ENCODE assay signal across 8 mouse cellular contexts in genomic region chr12:70825651-70826317, GRCm38 (mm10). TPM values are rescaled to one million over a fixed set of nuclear protein-coding genes. Genes with fewer than 3 reads are reported as not detected.
DNase-seq lines count a peak whose midpoint lies in the region; ATAC-seq lines count a peak whose summit lies in the region.

No protein-coding gene starts in this region.

- DNase-seq in kidney, postnatal 14 days, result no peak
- DNase-seq in MN1 (ENCODE audit: low spot score), result peak; percentile 72
- DNase-seq in heart, postnatal 4 days, result peak; percentile 68
- DNase-seq in natural killer cell, adult 2 months (ENCODE audit: low spot score in 2 of 2), result no peak

- peak overlapping the region; percentile 77 for H3K9ac ChIP-seq in kidney, embryonic 14.5 days (ENCODE audit: low read depth, low read length)
- H3K9ac ChIP-seq in embryonic facial prominence, embryonic 12.5 days, result peak overlapping the region; percentile 92
- peak overlapping the region; percentile 98 for H3K9ac ChIP-seq in limb, embryonic 13.5 days
- H3K9ac ChIP-seq in midbrain, embryonic 13.5 days (replicated peaks), result peak overlapping the region; percentile 78

- ATAC-seq in kidney, embryonic 14.5 days (ENCODE audit: low FRiP score, low TSS enrichment), result peak; percentile 68
- peak; percentile 31; the same call in 1 of the 2 replicates for ATAC-seq in embryonic facial prominence, embryonic 12.5 days (ENCODE audit: insufficient number of reproducible peaks, insufficient read depth, low FRiP score, low TSS enrichment)
- ATAC-seq in limb, embryonic 13.5 days (ENCODE audit: low FRiP score, low read depth), result peak; percentile 39
- peak; percentile 78 for ATAC-seq in midbrain, embryonic 13.5 days

- H3K36me3 ChIP-seq in kidney, embryonic 14.5 days (ENCODE audit: control insufficient read depth, insufficient read depth, low read length), result no peaks in the 10 kb centered on the region
- no peaks in the 10 kb centered on the region for H3K36me3 ChIP-seq in embryonic facial prominence, embryonic 12.5 days
- H3K36me3 ChIP-seq in limb, embryonic 13.5 days, result no peaks in the 10 kb centered on the region
- H3K36me3 ChIP-seq in midbrain, embryonic 13.5 days, result no peaks in the 10 kb centered on the region

- under 1% methylated on average over 42 of the region's 55 CpGs for WGBS in kidney, embryonic 14.5 days
- under 1% methylated on average over 54 of the region's 55 CpGs for WGBS in embryonic facial prominence, embryonic 12.5 days
- WGBS in limb, embryonic 13.5 days, result under 1% methylated on average over 50 of the region's 55 CpGs
- WGBS in midbrain, embryonic 13.5 days, result under 1% methylated on average over 55 of the region's 55 CpGs

- peak overlapping the region; percentile 97 for H3K27ac ChIP-seq in kidney, embryonic 14.5 days (ENCODE audit: low read depth, low read length)
- peak overlapping the region; percentile 99 for H3K27ac ChIP-seq in embryonic facial prominence, embryonic 12.5 days
- H3K27ac ChIP-seq in limb, embryonic 13.5 days, result peak overlapping the region; percentile 99
- peak overlapping the region; percentile 87 for H3K27ac ChIP-seq in midbrain, embryonic 13.5 days

- peak overlapping the region; percentile 59 for H3K4me3 ChIP-seq in kidney, embryonic 14.5 days (ENCODE audit: low read length)
- peak overlapping the region; percentile 89 for H3K4me3 ChIP-seq in embryonic facial prominence, embryonic 12.5 days
- H3K4me3 ChIP-seq in limb, embryonic 13.5 days, result peak overlapping the region; percentile 87
- peak overlapping the region; percentile 72 for H3K4me3 ChIP-seq in midbrain, embryonic 13.5 days (replicated peaks)

- H3K4me2 ChIP-seq in kidney, embryonic 14.5 days (replicated peaks; ENCODE audit: low read depth, low read length), result peak overlapping the region; percentile 78
- H3K4me2 ChIP-seq in embryonic facial prominence, embryonic 12.5 days (replicated peaks), result peak overlapping the region; percentile 76
- H3K4me2 ChIP-seq in limb, embryonic 13.5 days (replicated peaks), result peak overlapping the region; percentile 75
- H3K4me2 ChIP-seq in midbrain, embryonic 13.5 days (replicated peaks), result peak overlapping the region; percentile 85

- H3K9me3 ChIP-seq in kidney, embryonic 14.5 days (ENCODE audit: control insufficient read depth, low read length), result no peaks in the 10 kb centered on the region
- no peaks in the 10 kb centered on the region for H3K9me3 ChIP-seq in embryonic facial prominence, embryonic 12.5 days
- H3K9me3 ChIP-seq in limb, embryonic 13.5 days, result no peaks in the 10 kb centered on the region
- H3K9me3 ChIP-seq in midbrain, embryonic 13.5 days, result no peaks in the 10 kb centered on the region

- H3K4me1 ChIP-seq in kidney, embryonic 14.5 days (ENCODE audit: control insufficient read depth, insufficient read depth, low read length), result peaks cover 13% of the 10 kb centered on the region
- peaks cover 30% of the 10 kb centered on the region for H3K4me1 ChIP-seq in embryonic facial prominence, embryonic 12.5 days
- peaks cover 45% of the 10 kb centered on the region for H3K4me1 ChIP-seq in limb, embryonic 13.5 days
- H3K4me1 ChIP-seq in midbrain, embryonic 13.5 days (replicated peaks), result peaks cover 27% of the 10 kb centered on the region

- no peaks in the 10 kb centered on the region for H3K27me3 ChIP-seq in kidney, embryonic 14.5 days (ENCODE audit: control insufficient read depth, insufficient read depth, low read length)
- no peaks in the 10 kb centered on the region for H3K27me3 ChIP-seq in embryonic facial prominence, embryonic 12.5 days
- H3K27me3 ChIP-seq in limb, embryonic 13.5 days, result no peaks in the 10 kb centered on the region
- no peaks in the 10 kb centered on the region for H3K27me3 ChIP-seq in midbrain, embryonic 13.5 days

RNA-seq across cellular contexts. Expression of gene Frmd6, which starts 0.5 kb away (rescaled TPM):
- 10.8 and 17.4 TPM in 2 replicates for polyA plus RNA-seq in kidney, embryonic 14.5 days (2014; fragmentation: Nextera tagmentation; extraction: Ambion mirVana)
- 74.5 and 81.3 TPM in 2 replicates for polyA plus RNA-seq in embryonic facial prominence, embryonic 12.5 days (2016; fragmentation: Nextera tagmentation; extraction: Ambion mirVana)
- 10 to 100 TPM; 40.0 to 42.1 TPM for total RNA-seq in heart, postnatal 4 days (2021)
- polyA plus RNA-seq in limb, embryonic 13.5 days (2015; fragmentation: Nextera tagmentation; extraction: Ambion mirVana), result 60.7 and 68.6 TPM in 2 replicates
- polyA plus RNA-seq in midbrain, embryonic 13.5 days (2015; fragmentation: Nextera tagmentation; extraction: Ambion mirVana), result 7.4 and 7.7 TPM in 2 replicates

Comparison
In these comparisons a context has a peak if more than half of its experiments do, and no peak if none do; other contexts are left out.
1. DNase-seq: peak in MN1 (single experiment) and heart, postnatal 4 days (single experiment); none in kidney, postnatal 14 days (single experiment) and natural killer cell, adult 2 months (0 of 2).
2. Peak in every context shown above with its lines, with median percentiles within 50 percentile points of each other: ATAC-seq, H3K27ac ChIP-seq, H3K4me2 ChIP-seq, H3K4me3 ChIP-seq and H3K9ac ChIP-seq.